Mouse (Mus musculus) CH12.LX (cell line): Measurements from ENCODE around the gene Gng5. TPM values are rescaled to one million over a fixed set of nuclear protein-coding genes. Genes with fewer than 3 reads are reported as not detected.

Experiments
- DNase-seq: peaks from one replicate; pipeline ENCODE4 v3.0.0-alpha.2; 2013; ENCODE audit errors: extremely low read depth
- H3K27ac ChIP-seq: 2 replicates; pipeline ENCODE4 v1.5.1; 2012; ENCODE audit warnings: low read depth, mild to moderate bottlenecking, control low read depth, moderate library complexity; ENCODE audit not compliant: insufficient read depth
- H3K27me3 ChIP-seq: replicated peaks from 2 replicates; pipeline ENCODE3; 2012; ENCODE audit warnings: inconsistent platforms
- H3K36me3 ChIP-seq, 2 experiments: replicated peaks in 1 of 2; 2 replicates each; pipeline versions ENCODE3 to v1.6.1; 2012; ENCODE audit warnings: inconsistent platforms in 1 of 2, low read length in 1 of 2, mild to moderate bottlenecking in 1 of 2, mixed read lengths in 1 of 2, moderate library complexity in 1 of 2; ENCODE audit not compliant: control insufficient read depth in 1 of 2, insufficient read depth in 1 of 2
- H3K4me1 ChIP-seq, 2 experiments: 2 replicates each; pipeline ENCODE4 v1.6.1; 2012; ENCODE audit warnings: inconsistent platforms in 1 of 2, moderate library complexity in 1 of 2; ENCODE audit not compliant: insufficient read depth in 2 of 2, control insufficient read depth in 1 of 2
- H3K4me2 ChIP-seq: 2 replicates; pipeline ENCODE4 v1.6.1; 2012; ENCODE audit warnings: low read depth, mild to moderate bottlenecking, control low read depth; ENCODE audit not compliant: poor library complexity, insufficient read depth, severe bottlenecking
- H3K4me3 ChIP-seq, 3 experiments: fragments of 150-350 bp in 1 of 3; sonication (generic) in 1 of 3; replicated peaks in 1 of 3; 2 replicates each; pipeline versions ENCODE3 to v1.5.1; 2011 to 2012; ENCODE audit warnings: low read depth in 2 of 3, low read length in 2 of 3, mild to moderate bottlenecking in 2 of 3, moderate library complexity in 2 of 3, control low read depth in 1 of 3, improper control_type of control experiment in 1 of 3, inconsistent platforms in 1 of 3, mixed read lengths in 1 of 3; ENCODE audit not compliant: poor library complexity in 1 of 3
- H3K79me2 ChIP-seq: replicated peaks from 2 replicates; pipeline ENCODE4 v1.6.1; 2012; ENCODE audit warnings: mild to moderate bottlenecking, moderate library complexity; ENCODE audit not compliant: control insufficient read depth, poor library complexity, insufficient read depth, severe bottlenecking; ENCODE audit errors: extremely low read depth
- H3K9ac ChIP-seq: 2 replicates; pipeline ENCODE4 v1.6.1; 2012; ENCODE audit warnings: low read depth, mild to moderate bottlenecking, control low read depth, moderate library complexity; ENCODE audit not compliant: insufficient read depth
- H3K9me3 ChIP-seq: replicated peaks from 2 replicates; pipeline ENCODE3; 2012; ENCODE audit warnings: low read length, inconsistent platforms, mixed read lengths
- BHLHE40 ChIP-seq: IDR thresholded peaks from 2 replicates; pipeline ENCODE4 v1.6.1; 2011; ENCODE audit warnings: mild to moderate bottlenecking, low read depth, low read length, improper control_type of control experiment
- CHD2 ChIP-seq: IDR thresholded peaks from 2 replicates; pipeline ENCODE4 v1.6.1; 2011; ENCODE audit warnings: low read length, improper control_type of control experiment
- ELF1 ChIP-seq: IDR thresholded peaks from 2 replicates; pipeline ENCODE4 v1.6.1; 2014; ENCODE audit warnings: low read depth, mild to moderate bottlenecking, inconsistent platforms, low read length, improper control_type of control experiment
- EP300 ChIP-seq: IDR thresholded peaks from 2 replicates; pipeline ENCODE4 v1.6.1; 2011; ENCODE audit warnings: low read length, improper control_type of control experiment
- ETS1 ChIP-seq: conservative IDR thresholded peaks from 2 replicates; pipeline ENCODE4 v1.6.1; 2012; ENCODE audit warnings: low read depth, mild to moderate bottlenecking, inconsistent platforms, low read length, improper control_type of control experiment, moderate library complexity
- IRF4 ChIP-seq: IDR thresholded peaks from 2 replicates; pipeline ENCODE4 v1.6.1; 2014; ENCODE audit warnings: low read depth, mild to moderate bottlenecking, inconsistent platforms, low read length, improper control_type of control experiment
- JUND ChIP-seq: conservative IDR thresholded peaks from 2 replicates; pipeline ENCODE4 v1.6.1; 2011; ENCODE audit warnings: low read depth, low read length, improper control_type of control experiment
- MAFK ChIP-seq: IDR thresholded peaks from 2 replicates; pipeline ENCODE4 v1.6.1; 2011; ENCODE audit warnings: low read length, improper control_type of control experiment; ENCODE audit not compliant: insufficient replicate concordance
- MYC ChIP-seq: IDR thresholded peaks from 2 replicates; pipeline ENCODE4 v1.6.1; 2011; ENCODE audit warnings: low read depth, mild to moderate bottlenecking, improper control_type of control experiment, low read length
- NRF1 ChIP-seq: IDR thresholded peaks from 2 replicates; pipeline ENCODE4 v1.6.1; 2014; ENCODE audit warnings: low read depth, mild to moderate bottlenecking, inconsistent platforms, low read length, improper control_type of control experiment, moderate library complexity
- POLR2A ChIP-seq: IDR thresholded peaks from 2 replicates; pipeline ENCODE4 v1.6.1; 2011; ENCODE audit warnings: low read depth, mild to moderate bottlenecking, improper control_type of control experiment, low read length
- POLR2AphosphoS2 ChIP-seq: IDR thresholded peaks from 2 replicates; pipeline ENCODE4 v1.6.1; 2011; ENCODE audit warnings: low read depth, low read length, improper control_type of control experiment
- SMC3 ChIP-seq: IDR thresholded peaks from 2 replicates; pipeline ENCODE4 v1.6.1; 2011; ENCODE audit warnings: low read depth, low read length, improper control_type of control experiment
- TBP ChIP-seq: conservative IDR thresholded peaks from 2 replicates; pipeline ENCODE4 v1.6.1; 2011; ENCODE audit warnings: low read depth, low read length, improper control_type of control experiment
- UBTF ChIP-seq: IDR thresholded peaks from 2 replicates; pipeline ENCODE4 v1.6.1; 2012; ENCODE audit warnings: low read depth, mild to moderate bottlenecking, inconsistent platforms, low read length, improper control_type of control experiment, moderate library complexity
- ZC3H11A ChIP-seq: IDR thresholded peaks from 2 replicates; pipeline ENCODE4 v1.6.1; 2012; ENCODE audit warnings: low read depth, mild to moderate bottlenecking, inconsistent platforms, low read length, improper control_type of control experiment
- dilution Hi-C: fragments of 300-500 bp; cut with MboI; formaldehyde crosslinking; loops from 2 replicates; pipeline ENCODE4 v1.14.3; 2020; ENCODE audit warnings: low sequenced_read_pairs; ENCODE audit not compliant: extremely low pct_unique_long_range_greater_than_20kb, extremely low pct_ligation_motif_present
- in situ Hi-C: fragments of 300-500 bp; cut with MboI; formaldehyde crosslinking; loops from 3 replicates; pipeline ENCODE4 v1.14.3; 2019; ENCODE audit warnings: low sequenced_read_pairs, low pct_ligation_motif_present, low pct_unique_long_range_greater_than_20kb, mixed read lengths
- polyA plus RNA-seq: library from polyadenylated mRNA; unstranded; fragments of >175 nt; gene quantifications from 2 replicates; pipeline ENCODE4 v1.2.1, GENCODE M21; 2012; ENCODE audit warnings: low read depth; ENCODE audit not compliant: insufficient read length
- total RNA-seq, 2 experiments: library from RNA; depleted of rRNA; stranded (reverse); fragments of 300-350 nt in 1 of 2; fragments of >200 nt in 1 of 2; gene quantifications; 2 replicates each; pipeline ENCODE4 v1.2.3; 2012 to 2014

Gene Gng5
- total and polyA plus RNA-seq, 3 experiments = 398 to 677 (median 603) TPM

GRCm38 (mm10) chr3:146473741-146474140 is 25.9 kb upstream of the Gng5 start:
- H3K9ac ChIP-seq = no peak overlapping the region
- no peaks in the 10 kb centered on the region for H3K36me3 ChIP-seq
- H3K27ac ChIP-seq = no peak overlapping the region
- H3K4me1 ChIP-seq = peaks cover 0 to 9% of the 10 kb centered on the region in 2 experiments; a peak in 2 of 4 replicates
- H3K4me2 ChIP-seq = no peak overlapping the region
- H3K27me3 ChIP-seq = no peaks in the 10 kb centered on the region
- peaks cover 2% of the 10 kb centered on the region for H3K9me3 ChIP-seq
- TF ChIP-seq TBP (no peak), SMC3 (no peak), ZC3H11A (no peak), MYC (no peak), POLR2AphosphoS2 (no peak), ETS1 (no peak), NRF1 (no peak), IRF4 (no peak), BHLHE40 (no peak), ELF1 (no peak), UBTF (no peak), MAFK (no peak), CHD2 (no peak), JUND (no peak)
- in situ Hi-C loops (no loop called here), dilution Hi-C loops (no loop called here)
- no peak for DNase-seq
- no peaks in the 10 kb centered on the region for H3K79me2 ChIP-seq
- H3K4me3 ChIP-seq = no peak overlapping the region

- no peak overlapping the region for H3K4me2 ChIP-seq
- no peaks in the 10 kb centered on the region for H3K79me2 ChIP-seq
- no peak overlapping the region for H3K27ac ChIP-seq
- H3K27me3 ChIP-seq = no peaks in the 10 kb centered on the region
- H3K4me3 ChIP-seq = no peak overlapping the region
- H3K9ac ChIP-seq = no peak overlapping the region
- dilution Hi-C loops = no loop called here
- H3K36me3 ChIP-seq = no peaks in the 10 kb centered on the region
- peak; percentile 21; the same call in 1 of the 2 replicates for TF ChIP-seq JUND
- peak; percentile 57; the same call in 1 of the 2 replicates for TF ChIP-seq MAFK
- TF ChIP-seq EP300 = peak; percentile 21; the same call in 1 of the 2 replicates
- TF ChIP-seq POLR2A = no peak
- DNase-seq = peak; percentile 51
- peaks cover 2% of the 10 kb centered on the region for H3K9me3 ChIP-seq
- in situ Hi-C loops = no loop called here
- peaks cover 0 to 9% of the 10 kb centered on the region in 2 experiments; a peak in 2 of 4 replicates for H3K4me1 ChIP-seq
These were observed 25.2 kb upstream of the Gng5 start for GRCm38 (mm10) chr3:146474428-146474827.
